ENCODE assay signal across 1 mouse cellular context in the genomic region with DNA sequence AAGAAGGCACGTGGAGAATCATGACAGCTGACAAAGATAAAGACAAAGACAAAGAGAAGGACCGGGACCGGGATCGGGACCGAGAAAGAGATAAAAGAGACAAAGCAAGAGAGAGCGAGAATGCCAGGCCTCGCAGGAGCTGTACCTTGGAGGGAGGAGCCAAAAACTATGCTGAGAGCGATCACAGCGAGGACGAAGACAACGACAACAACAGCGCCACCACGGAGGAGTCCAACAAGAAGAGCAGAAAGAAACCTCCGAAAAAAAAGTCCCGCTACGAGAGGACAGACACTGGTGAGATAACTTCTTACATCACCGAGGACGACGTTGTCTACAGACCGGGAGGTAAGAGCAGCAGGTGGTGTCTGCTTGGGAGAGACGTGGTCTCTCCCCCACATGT.
TF ChIP-seq lines count a peak whose summit lies in the region.

No protein-coding gene starts in this region.

TF ChIP-seq in CH12.LX, 34 proteins besides CTCF, POLR2A, EP300 and RAD21 (continued from another document):
- TF ChIP-seq ETS1 (conservative IDR thresholded peaks at IDR 0.05; ENCODE audit: low read depth, low read length), result no peak; the same call in 1 of the 2 replicates
- 0 out of 2 replicates have a peak, but pooled peaks have one; percentile 39 for TF ChIP-seq MEF2A (IDR thresholded peaks at IDR 0.05; ENCODE audit: borderline replicate concordance, low read depth, low read length)
- peak; percentile 19; the same call in 1 of the 2 replicates for TF ChIP-seq MXI1 (IDR thresholded peaks at IDR 0.05; ENCODE audit: low read depth, low read length)
- TF ChIP-seq MAX (IDR thresholded peaks at IDR 0.05; ENCODE audit: low read length), result no peak
- TF ChIP-seq JUN (IDR thresholded peaks at IDR 0.05; ENCODE audit: insufficient read depth, low read depth, low read length), result no peak
- TF ChIP-seq USF2 (conservative IDR thresholded peaks at IDR 0.05; ENCODE audit: low read depth, low read length), result no peak
- TF ChIP-seq GABPA (IDR thresholded peaks at IDR 0.05; ENCODE audit: insufficient replicate concordance, low read depth, low read length), result no peak
- TF ChIP-seq ELF1 (IDR thresholded peaks at IDR 0.05; ENCODE audit: low read depth, low read length), result no peak; the same call in 1 of the 2 replicates
- TF ChIP-seq ZMIZ1 (IDR thresholded peaks at IDR 0.05; ENCODE audit: low read depth, low read length), result no peak
- TF ChIP-seq KAT2A (IDR thresholded peaks at IDR 0.05; ENCODE audit: insufficient replicate concordance, low read length), result no peak
- TF ChIP-seq ZKSCAN1 (IDR thresholded peaks at IDR 0.05; ENCODE audit: borderline replicate concordance, low read depth, low read length), result no peak
- no peak for TF ChIP-seq JUND (conservative IDR thresholded peaks at IDR 0.05; ENCODE audit: low read depth, low read length)
- no peak for TF ChIP-seq HCFC1 (IDR thresholded peaks at IDR 0.05; ENCODE audit: low read depth, low read length)
- TF ChIP-seq SMC3 (IDR thresholded peaks at IDR 0.05; ENCODE audit: low read depth, low read length), result peak; percentile 42
- TF ChIP-seq MYC (IDR thresholded peaks at IDR 0.05; ENCODE audit: low read depth, low read length), result no peak
- TF ChIP-seq BHLHE40 (IDR thresholded peaks at IDR 0.05; ENCODE audit: low read depth, low read length), result no peak
- TF ChIP-seq CHD2 (IDR thresholded peaks at IDR 0.05; ENCODE audit: low read length), result no peak
- TF ChIP-seq USF1 (IDR thresholded peaks at IDR 0.05; ENCODE audit: low read depth, low read length), result no peak
- TF ChIP-seq MAFK (IDR thresholded peaks at IDR 0.05; ENCODE audit: insufficient replicate concordance, low read length), result no peak
- TF ChIP-seq PAX5 (IDR thresholded peaks at IDR 0.05; ENCODE audit: low read length), result no peak
- no peak; the same call in 1 of the 2 replicates for TF ChIP-seq IRF4 (IDR thresholded peaks at IDR 0.05; ENCODE audit: low read depth, low read length)
- no peak for TF ChIP-seq ZC3H11A (IDR thresholded peaks at IDR 0.05; ENCODE audit: low read depth, low read length)
